Mouse (Mus musculus) megakaryocyte, embryonic 14.5 days (primary cell): Measurements from ENCODE around the gene Klk8. TPM values are rescaled to one million over a fixed set of nuclear protein-coding genes. Genes with fewer than 3 reads are reported as not detected.
A peak's percentile ranks its signal among the peaks of the same experiment; 100 is the strongest.

ENCODE experiments used
- H3K27me3 ChIP-seq: replicated peaks from 2 replicates; pipeline ENCODE3; 2012; ENCODE audit warnings: inconsistent platforms
- H3K36me3 ChIP-seq: replicated peaks from 2 replicates; pipeline ENCODE3; 2012; ENCODE audit warnings: low read length, inconsistent platforms, mixed read lengths
- H3K4me1 ChIP-seq: 2 replicates; pipeline ENCODE4 v1.6.1; 2012; ENCODE audit warnings: inconsistent platforms
- H3K4me3 ChIP-seq: replicated peaks from 2 replicates; pipeline ENCODE3; 2012; ENCODE audit warnings: moderate library complexity, mild to moderate bottlenecking, inconsistent platforms
- H3K9me3 ChIP-seq: 2 replicates; pipeline ENCODE4 v1.6.1; 2012; ENCODE audit warnings: inconsistent platforms
- FLI1 ChIP-seq: IDR thresholded peaks from 2 replicates; pipeline ENCODE4 v1.6.1; 2012; ENCODE audit warnings: low read length, inconsistent platforms, mixed read lengths
- GATA1 ChIP-seq: IDR thresholded peaks from 3 replicates; pipeline ENCODE4 v1.6.1; 2012; ENCODE audit warnings: mixed read lengths, low read length, inconsistent platforms, borderline replicate concordance
- polyA plus RNA-seq: library from polyadenylated mRNA; stranded (reverse); fragments of >175 nt; gene quantifications from 2 replicates; pipeline ENCODE4 v1.2.3, GENCODE M21; 2012; ENCODE audit warnings: low replicate concordance; ENCODE audit not compliant: insufficient read depth

The Klk8 gene
- polyA plus RNA-seq, 1 experiment = 26.2 TPM

- Histone ChIP-seq H3K27me3 (peaks cover 8% of the 10 kb centered on the region), H3K4me1 (no peaks in the 10 kb centered on the region), H3K9me3 (0 out of 2 replicates have a peak, but pooled peaks cover 1% of the 10 kb centered on the region), H3K4me3 (no peak overlapping the region), H3K36me3 (no peaks in the 10 kb centered on the region)
- no peak for TF ChIP-seq GATA1
- no peak for TF ChIP-seq FLI1
These were observed 22.6 kb upstream of the Klk8 start for GRCm38 (mm10) chr7:43774802-43775201.

- Histone ChIP-seq H3K9me3 (no peaks in the 10 kb centered on the region), H3K36me3 (no peaks in the 10 kb centered on the region), H3K4me3 (no peak overlapping the region), H3K27me3 (peaks cover 10% of the 10 kb centered on the region), H3K4me1 (no peaks in the 10 kb centered on the region)
- no peak for TF ChIP-seq FLI1
These were observed 21.9 kb upstream of the Klk8 start for GRCm38 (mm10) chr7:43775311-43776057.

- Histone ChIP-seq H3K4me1 (peaks cover under 1% of the 10 kb centered on the region; the same call in 1 of the 2 replicates), H3K4me3 (no peak overlapping the region), H3K9me3 (no peaks in the 10 kb centered on the region), H3K27me3 (peaks cover 16% of the 10 kb centered on the region), H3K36me3 (no peaks in the 10 kb centered on the region)
- TF ChIP-seq GATA1 = no peak
- TF ChIP-seq FLI1 = no peak
These were observed 20.9 kb upstream of the Klk8 start for GRCm38 (mm10) chr7:43776506-43776905.

- Histone ChIP-seq H3K9me3 (no peaks in the 10 kb centered on the region), H3K27me3 (peaks cover 21% of the 10 kb centered on the region), H3K36me3 (no peaks in the 10 kb centered on the region), H3K4me3 (no peak overlapping the region), H3K4me1 (peaks cover 10% of the 10 kb centered on the region)
- no peak for TF ChIP-seq FLI1
- TF ChIP-seq GATA1 = no peak
These were observed 20.0 kb upstream of the Klk8 start for GRCm38 (mm10) chr7:43777423-43777822.

- Histone ChIP-seq H3K4me1 (peaks cover 20% of the 10 kb centered on the region), H3K9me3 (no peaks in the 10 kb centered on the region), H3K36me3 (no peaks in the 10 kb centered on the region), H3K4me3 (peak overlapping the region; percentile 18), H3K27me3 (peaks cover 30% of the 10 kb centered on the region)
- TF ChIP-seq FLI1 (no peak), GATA1 (no peak)
These were observed 19.0 kb upstream of the Klk8 start for GRCm38 (mm10) chr7:43778176-43778970.

GRCm38 (mm10) chr7:43780241-43780640 is 17.1 kb upstream of the Klk8 start:
- H3K9me3 ChIP-seq = no peaks in the 10 kb centered on the region
- H3K36me3 ChIP-seq = no peaks in the 10 kb centered on the region
- peaks cover 21% of the 10 kb centered on the region for H3K4me1 ChIP-seq
- H3K27me3 ChIP-seq = peaks cover 44% of the 10 kb centered on the region
- H3K4me3 ChIP-seq = no peak overlapping the region
- TF ChIP-seq FLI1 = no peak
- TF ChIP-seq GATA1 = no peak

- no peak for TF ChIP-seq GATA1
- no peak for TF ChIP-seq FLI1
- no peaks in the 10 kb centered on the region for H3K9me3 ChIP-seq
- H3K36me3 ChIP-seq = no peaks in the 10 kb centered on the region
- H3K4me3 ChIP-seq = peak within 1 kb of the TSS; percentile 81
- peaks cover 44% of the 10 kb centered on the region for H3K27me3 ChIP-seq
- peaks cover 21% of the 10 kb centered on the region for H3K4me1 ChIP-seq
These were observed 16.6 kb upstream of the Klk8 start, which contains the start of gene Klk10 for GRCm38 (mm10) chr7:43780746-43781145. Klk10 (plus strand) TSS chr7:43781035.

- no peaks in the 10 kb centered on the region for H3K36me3 ChIP-seq
- H3K4me3 ChIP-seq = peak overlapping the region; percentile 81
- peaks cover 2% of the 10 kb centered on the region; the same call in 1 of the 2 replicates for H3K9me3 ChIP-seq
- H3K27me3 ChIP-seq = peaks cover 48% of the 10 kb centered on the region
- peaks cover 21% of the 10 kb centered on the region for H3K4me1 ChIP-seq
- TF ChIP-seq GATA1 (no peak), FLI1 (no peak)
These were observed 15.8 kb upstream of the Klk8 start for GRCm38 (mm10) chr7:43781541-43781940.

GRCm38 (mm10) chr7:43782275-43783265 is 14.8 kb upstream of the Klk8 start:
- no peaks in the 10 kb centered on the region for H3K36me3 ChIP-seq
- H3K4me3 ChIP-seq = peak overlapping the region; percentile 89
- H3K9me3 ChIP-seq = peaks cover 7% of the 10 kb centered on the region
- H3K27me3 ChIP-seq = peaks cover 46% of the 10 kb centered on the region
- H3K4me1 ChIP-seq = peaks cover 21% of the 10 kb centered on the region
- TF ChIP-seq GATA1 (no peak), FLI1 (no peak)
